Mouse (Mus musculus) ZHBTc4 (cell line): ENCODE measurements around the gene Ccdc157.

Experiments used
- DNase-seq: peaks from one replicate; pipeline ENCODE4 v3.0.0-alpha.2; 2011; ENCODE audit warnings: low read depth, low spot score

The Ccdc157 gene

DNA sequence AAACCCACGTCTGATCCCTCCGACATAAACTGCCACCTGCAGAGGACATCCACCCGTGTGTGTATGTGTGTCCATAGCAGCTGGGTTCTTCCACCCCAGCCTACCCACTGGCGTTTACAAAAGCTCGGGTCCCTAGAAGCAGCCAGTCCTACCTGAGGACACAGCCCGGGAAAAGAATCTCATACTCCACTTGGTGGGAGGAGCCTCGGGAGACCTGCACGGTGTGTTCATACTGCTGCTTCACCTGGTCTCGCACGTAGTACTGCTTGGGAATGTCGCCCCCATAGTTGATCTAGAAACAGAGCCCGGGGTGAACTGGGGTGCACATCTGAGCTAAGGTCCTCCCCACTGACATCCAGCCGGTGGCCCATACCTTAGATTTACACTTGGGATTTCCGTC, 56.6 kb downstream of the Ccdc157 start:
- DNase-seq, result no peak

DNA sequence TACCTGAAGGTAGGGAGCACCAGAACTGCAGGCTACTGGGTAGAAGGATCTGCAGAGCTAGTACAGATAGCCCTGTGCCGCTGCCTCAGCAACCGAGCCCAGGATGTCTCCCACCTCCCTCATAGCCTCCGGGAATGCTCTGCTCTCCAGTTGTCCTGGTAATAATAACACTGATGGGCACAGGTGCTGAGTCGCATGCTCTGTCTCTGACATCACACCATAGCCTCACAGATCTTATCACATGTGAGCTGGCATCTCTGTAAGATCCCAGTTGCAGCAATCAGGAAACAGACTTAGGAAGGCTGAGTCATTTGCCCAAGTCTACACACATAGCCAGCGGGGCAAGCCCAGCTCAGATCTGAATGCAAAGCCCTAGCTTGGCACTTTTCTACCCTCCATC, 58.2 kb downstream of the Ccdc157 start:
- no peak for DNase-seq

DNA sequence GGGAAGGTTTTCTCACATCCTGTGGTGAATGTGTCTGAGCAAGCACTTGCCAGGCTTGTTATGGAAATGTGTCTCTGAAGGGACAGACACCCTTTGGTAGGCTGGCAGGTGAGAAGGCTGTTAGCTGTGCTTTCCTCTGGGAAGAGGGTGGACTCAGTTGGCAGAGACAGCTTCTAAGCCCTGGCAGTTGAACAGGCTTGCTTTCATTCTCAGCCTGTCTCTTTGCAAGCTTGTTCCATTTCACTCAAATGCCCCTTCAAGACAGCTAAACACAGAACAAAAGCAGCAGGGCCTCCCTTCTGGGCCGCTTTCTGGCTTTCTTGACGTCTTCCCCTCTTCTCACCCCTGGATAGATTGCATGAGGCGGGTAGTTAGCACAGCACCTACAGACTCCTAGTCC, 60.6 kb downstream of the Ccdc157 start:
- no peak for DNase-seq

DNA sequence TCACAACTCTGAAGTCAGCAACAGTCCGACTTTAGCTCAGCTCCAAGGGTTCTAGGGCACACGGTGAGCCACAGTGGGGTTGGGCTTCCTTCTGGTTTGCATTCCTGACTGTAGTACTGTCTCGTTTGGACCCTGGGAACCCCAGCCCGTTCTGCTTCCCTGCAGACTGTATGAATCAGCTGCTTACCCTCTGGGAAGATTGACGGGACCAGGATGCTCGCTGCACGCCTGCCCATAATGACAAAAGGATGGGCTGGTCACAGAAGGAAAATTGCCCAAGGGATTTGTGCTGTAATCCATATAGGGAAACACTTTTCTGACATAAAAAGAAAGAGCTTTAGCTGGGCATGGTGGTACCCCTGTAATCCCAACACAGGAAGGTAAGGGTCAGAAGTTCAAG, 61.3 kb downstream of the Ccdc157 start:
- DNase-seq, result no peak

DNA sequence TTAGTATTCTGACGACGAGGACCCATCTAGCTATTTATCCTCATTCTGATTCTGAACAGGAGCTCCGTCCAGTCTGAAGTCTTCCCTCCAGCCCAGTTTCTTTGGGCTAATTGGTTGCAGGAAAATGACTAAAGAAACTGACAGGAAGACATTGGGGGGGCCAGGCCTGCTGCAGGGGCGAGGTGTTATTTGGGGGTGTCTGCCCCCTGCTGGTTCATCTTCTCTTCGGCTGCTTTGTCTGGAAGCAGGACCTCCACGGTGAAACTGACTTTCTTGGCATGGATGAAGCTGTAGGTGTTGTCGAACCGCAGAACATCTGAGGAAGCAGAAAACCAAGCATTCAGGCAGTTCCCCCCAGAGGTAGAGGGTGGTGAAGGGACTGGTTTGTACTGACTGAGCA, 62.0 kb downstream of the Ccdc157 start:
- DNase-seq, result no peak

DNA sequence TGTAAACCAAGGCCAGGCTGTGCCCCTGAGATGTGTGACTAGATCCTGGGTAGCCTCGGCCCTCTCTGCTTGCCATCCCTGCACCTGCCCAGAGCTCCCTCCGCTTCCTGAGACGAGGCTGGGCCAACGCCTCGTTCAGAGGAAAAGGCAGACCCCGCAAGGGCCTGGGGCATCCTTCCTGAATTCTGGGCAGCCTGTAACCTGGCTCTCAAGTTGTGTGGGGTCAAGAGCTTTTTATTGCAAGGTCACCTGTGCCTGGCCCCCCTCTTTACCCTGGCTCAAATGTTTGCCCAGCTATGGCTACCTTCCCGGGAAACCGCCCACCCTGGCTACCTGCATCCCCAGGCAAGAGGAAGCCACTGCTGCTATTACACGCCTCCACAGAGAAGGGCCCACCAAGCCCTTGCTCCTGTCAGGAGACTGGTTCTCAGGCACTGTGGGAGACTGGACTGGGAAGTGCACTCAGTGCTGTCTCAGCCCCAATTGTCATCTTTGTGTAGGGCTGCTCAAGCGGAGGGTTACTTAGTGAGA, 62.9 kb downstream of the Ccdc157 start:
- DNase-seq, result no peak

DNA sequence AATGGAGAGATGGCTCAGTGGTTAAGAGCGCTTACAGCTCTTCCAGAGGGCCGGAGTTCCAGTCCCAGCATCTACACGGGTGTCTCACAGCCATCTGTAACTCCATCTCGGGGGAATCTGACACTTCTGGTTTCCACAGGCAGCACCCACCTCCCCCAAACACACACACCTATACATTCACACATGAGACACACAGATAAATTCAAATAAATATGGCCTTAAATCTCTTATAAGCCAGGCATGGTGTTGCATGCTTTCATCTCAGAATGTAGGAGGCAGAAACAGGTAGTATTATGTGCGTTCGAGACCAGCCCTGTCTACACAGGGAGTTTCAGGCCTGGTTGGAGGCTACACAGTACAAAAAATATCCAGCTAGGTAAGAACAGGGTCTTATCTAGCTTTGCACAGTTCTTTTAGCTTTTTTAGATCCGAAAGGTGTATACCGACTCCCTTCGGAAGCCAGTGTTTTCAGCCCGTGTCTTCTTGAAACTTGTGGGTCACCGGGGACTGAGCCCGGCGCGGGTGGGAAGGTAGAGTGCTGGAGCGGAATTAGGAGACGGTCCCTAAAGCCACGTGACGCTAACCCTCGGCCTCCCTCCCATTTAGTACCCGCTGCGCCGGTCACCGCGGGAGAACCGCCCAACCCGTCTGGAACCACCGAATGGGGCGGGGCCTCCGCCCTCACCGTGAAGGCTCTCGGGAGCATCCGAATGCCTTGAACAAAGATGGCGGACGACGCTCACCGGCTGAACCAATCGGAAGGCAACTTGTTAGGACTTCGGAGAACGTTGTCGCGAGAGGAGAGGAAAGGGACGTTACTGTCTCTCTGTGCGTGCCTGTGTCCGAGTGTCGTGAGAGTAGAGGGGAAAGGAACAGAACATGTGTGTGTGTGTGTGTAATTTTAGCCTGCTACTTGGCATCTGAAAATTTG, 63.8 kb downstream of the Ccdc157 start:
- DNase-seq, result peak; percentile 99

DNA sequence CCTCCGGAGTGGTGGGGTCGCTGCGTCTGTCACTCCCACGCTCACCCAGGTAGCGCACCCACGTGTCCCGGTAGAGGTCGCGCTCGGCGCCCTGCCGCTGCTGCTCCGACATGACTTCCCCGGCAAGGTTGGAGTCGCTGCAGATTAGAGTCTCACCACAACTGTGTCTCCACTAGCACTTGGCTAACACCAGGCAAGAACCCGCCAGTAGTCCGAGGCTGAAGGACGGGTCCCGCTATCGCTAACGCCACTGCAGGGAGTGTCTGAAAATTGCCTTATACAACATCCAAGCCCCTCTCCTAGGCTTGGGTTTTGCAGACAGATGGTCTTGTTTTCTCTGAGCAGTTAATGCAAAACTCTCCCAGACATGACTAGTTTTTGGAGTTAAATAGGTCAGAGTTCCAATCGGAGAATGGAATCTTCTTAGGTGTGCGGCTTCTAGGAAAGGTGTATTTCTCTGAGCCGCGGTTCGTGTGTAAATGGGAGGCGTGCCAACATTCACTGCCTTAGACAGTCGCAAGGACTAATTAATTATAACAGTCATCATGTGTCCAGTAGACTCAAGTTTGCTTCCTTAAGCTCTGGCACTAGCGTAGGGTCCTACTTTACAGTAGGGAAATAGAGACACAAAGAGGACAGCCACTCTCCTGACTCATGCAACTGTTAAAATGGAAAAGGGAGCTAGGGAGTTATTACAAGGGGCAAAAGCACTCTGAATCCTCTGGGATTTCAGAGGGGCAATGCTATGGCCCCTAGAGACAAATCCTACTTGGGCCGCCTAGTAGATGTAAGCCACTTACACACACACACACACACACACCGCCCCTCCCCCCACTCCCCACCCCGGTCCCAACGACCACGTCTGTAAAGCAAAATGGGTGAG, 64.7 kb downstream of the Ccdc157 start, which contains the start of gene Mtfp1:
Gene Mtfp1, minus strand, starts transcription at position 275 of the 883 bp plus-strand sequence.
- peak; percentile 64 for DNase-seq

DNA sequence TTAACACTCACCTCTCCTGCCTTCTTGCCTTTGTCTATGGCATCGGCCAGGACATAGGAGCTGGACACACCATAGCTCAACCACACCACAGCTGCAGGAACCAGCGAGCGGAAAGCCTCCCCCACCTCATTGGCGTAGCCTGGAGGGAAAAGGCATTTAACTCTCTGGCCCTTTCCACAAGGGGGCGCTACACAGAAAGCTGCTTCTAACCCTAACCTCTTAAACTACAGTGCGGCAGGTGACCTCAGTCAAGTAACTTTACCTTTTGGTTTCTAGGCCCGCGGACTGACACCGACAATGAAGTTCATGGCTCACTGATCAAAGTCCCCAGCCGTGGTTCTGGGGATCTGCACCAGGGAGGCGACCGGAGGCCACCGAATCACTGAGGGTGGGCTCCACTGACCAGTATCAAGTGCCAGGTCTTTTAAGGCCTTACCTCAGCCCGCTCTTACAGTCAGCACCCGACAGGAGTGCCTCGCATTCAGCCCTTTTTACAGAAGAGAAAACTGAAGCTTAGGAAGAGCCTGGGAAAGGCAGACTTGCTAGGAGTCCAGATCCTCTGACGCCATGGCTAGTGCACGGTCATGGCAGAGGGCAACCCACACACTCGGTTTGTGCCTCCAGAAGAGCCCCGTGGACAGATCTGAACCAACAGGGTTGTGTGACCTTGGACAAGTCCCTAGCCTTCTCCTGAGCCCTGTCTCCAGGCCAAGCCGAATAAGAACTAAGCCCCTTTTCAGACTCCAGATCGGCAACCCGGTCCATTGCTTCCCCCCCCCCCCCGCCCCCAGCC, 65.5 kb downstream of the Ccdc157 start:
- peak; percentile 94 for DNase-seq

DNA sequence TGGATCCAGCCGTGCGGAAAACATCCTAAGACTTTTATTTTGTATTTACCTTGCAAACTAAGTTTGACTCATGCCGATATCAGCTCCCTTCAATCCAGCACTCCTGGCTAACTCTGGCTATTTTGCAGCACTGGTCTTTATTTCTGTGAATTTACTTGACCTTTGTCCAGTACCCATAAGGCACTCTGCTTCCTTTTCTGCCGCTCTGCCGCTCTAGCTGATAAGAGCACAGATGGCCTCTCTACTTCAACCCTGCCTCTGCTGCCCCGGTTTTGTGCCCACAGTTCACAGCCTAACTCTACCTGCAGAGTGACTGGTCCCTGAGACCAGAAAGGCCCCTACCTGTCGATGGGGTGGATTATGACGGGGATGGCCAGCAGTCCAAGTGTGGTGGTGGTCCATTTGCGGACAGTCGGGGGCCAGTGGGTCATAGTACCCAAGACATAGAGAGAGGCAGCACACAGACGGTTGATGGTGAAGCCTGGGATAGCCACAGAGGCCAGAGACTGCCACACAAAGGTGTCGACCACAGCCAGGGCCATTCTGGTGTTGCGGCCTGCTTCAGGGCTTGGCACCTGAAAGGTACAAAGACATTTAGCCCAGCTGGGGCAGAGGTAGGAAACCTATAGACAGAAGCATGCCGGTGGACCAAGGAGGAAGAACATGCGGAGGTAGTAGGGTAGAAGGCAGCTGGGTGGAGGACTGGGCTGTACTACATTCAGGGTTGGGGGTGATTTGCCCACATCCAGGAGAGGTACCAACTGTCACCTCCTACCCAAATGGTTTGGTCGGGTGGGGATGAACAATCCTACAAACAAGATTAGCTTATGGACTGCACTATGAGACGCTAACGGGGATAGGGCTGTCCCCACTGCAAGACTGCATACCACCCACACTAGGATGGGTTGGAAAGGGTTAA, 66.4 kb downstream of the Ccdc157 start:
- peak; percentile 68 for DNase-seq
